Mouse (Mus musculus): Measurements from ENCODE around the gene 4930558K02Rik.

GRCm38 (mm10) chr1:162009086-162009485 is 29.6 kb upstream of the 4930558K02Rik start:
- TF ChIP-seq CTCF (IDR thresholded peaks at IDR 0.05; ENCODE audit: control insufficient read depth, insufficient read depth, low read length) (no peak), POLR2A (IDR thresholded peaks at IDR 0.05; ENCODE audit: borderline replicate concordance, control insufficient read depth, low read depth, low read length) (no peak)
